Mouse (Mus musculus): ENCODE measurements around the gene Olfr1411.
A peak's percentile ranks its signal among the peaks of the same experiment; 100 is the strongest.

Olfr1411 gene

DNA sequence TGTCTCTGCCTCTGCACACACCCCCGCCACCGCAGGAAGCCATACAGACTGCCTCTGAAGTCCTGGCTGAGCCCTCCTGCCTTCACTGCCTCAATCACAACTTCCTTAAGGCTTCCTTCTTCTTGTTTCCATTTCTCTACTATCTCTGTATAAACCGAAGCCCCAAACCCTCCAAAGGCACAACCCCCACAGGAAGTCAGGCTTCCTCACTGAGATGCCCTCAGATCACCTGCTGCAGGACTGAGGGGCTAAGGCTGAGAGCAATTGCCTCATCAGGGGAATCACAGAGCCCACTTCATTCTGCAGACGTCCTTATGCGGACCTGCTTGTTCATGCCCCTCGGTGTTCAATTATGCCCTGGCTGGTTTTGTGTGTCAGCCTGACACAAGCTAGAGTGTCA, 46.2 kb downstream of the Olfr1411 start:
- DNase-seq = no peak

GRCm38 (mm10) chr1:92641514-92642272, 47.5 kb downstream of the Olfr1411 start, which contains the start of gene Cops9:
TSS of gene Cops9 (minus strand) at chr1:92641985.
- peak; percentile 89 for DNase-seq

GRCm38 (mm10) chr1:92643691-92644090, 49.5 kb downstream of the Olfr1411 start:
- DNase-seq = no peak

DNA sequence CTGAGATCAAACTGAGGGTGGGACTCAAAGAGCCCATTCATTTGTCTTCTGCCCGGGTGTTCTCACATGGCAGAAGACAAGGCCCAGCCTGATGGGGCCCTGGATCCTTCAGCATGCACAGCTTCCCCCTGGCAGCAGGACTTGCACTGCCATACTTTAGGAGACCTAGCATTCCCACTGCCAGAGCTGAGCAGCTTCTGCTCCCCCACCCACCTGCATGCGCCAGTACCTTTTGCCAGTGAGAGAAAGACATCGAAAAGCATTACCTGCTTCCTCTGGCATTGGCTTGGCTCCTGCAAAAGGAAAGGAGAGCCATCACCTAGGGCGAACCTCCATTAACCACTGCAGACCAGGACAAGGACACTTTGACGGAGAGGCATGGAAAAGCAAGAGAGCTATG, 50.7 kb downstream of the Olfr1411 start:
- DNase-seq = no peak

- DNase-seq = no peak
These were observed 51.9 kb downstream of the Olfr1411 start for GRCm38 (mm10) chr1:92646111-92646510.

DNA sequence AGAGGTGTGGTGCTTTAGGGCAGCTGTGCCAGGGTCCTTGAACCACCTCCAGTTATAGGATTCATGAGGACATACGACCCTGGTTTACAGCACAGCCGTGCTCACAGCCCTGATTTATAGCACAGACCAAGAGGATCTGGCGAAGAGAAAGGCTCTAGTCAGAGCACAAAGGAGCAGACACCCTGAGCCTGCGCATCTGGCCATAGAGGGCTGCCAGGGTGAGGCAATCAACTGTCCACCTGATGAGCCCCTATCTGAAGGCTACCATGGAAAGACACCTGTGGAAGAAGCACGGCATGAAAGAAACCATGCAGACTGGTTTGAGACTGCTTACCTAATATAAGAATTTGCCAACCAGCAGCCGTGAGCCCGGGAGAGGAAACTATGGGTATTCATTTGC, 52.4 kb downstream of the Olfr1411 start:
- no peak for DNase-seq

GRCm38 (mm10) chr1:92647026-92647425, 52.8 kb downstream of the Olfr1411 start:
- no peak for DNase-seq
